Mouse (Mus musculus) embryonic facial prominence, embryonic 13.5 days (tissue): ENCODE data around the gene Fos. TPM values are rescaled to one million over a fixed set of nuclear protein-coding genes. Genes with fewer than 3 reads are reported as not detected.

Experiments
- ATAC-seq: fragments of 200-750 bp; cut with Nextera tagmentation; 2 replicates; pipeline ENCODE4 v1.8.0; 2017; ENCODE audit warnings: low read depth; ENCODE audit not compliant: insufficient number of reproducible peaks, insufficient read depth, low FRiP score, low TSS enrichment
- H3K27ac ChIP-seq: fragments of 300-500 bp; sonication (generic); 2 replicates; pipeline ENCODE4 v1.5.1; 2015; ENCODE audit warnings: moderate library complexity, mild to moderate bottlenecking, inconsistent platforms
- H3K27me3 ChIP-seq: fragments of 300-500 bp; sonication (generic); 2 replicates; pipeline ENCODE4 v1.6.1; 2015; ENCODE audit warnings: mild to moderate bottlenecking, inconsistent platforms
- H3K36me3 ChIP-seq: fragments of 300-500 bp; sonication (generic); 2 replicates; pipeline ENCODE4 v1.6.1; 2015; ENCODE audit warnings: mild to moderate bottlenecking, inconsistent platforms
- H3K4me1 ChIP-seq: fragments of 300-500 bp; sonication (generic); 2 replicates; pipeline ENCODE4 v1.6.1; 2015; ENCODE audit warnings: inconsistent platforms
- H3K4me2 ChIP-seq: fragments of 300-500 bp; sonication (generic); 2 replicates; pipeline ENCODE4 v1.6.1; 2015; ENCODE audit warnings: moderate library complexity, mild to moderate bottlenecking, inconsistent platforms
- H3K4me3 ChIP-seq: fragments of 300-500 bp; sonication (generic); 2 replicates; pipeline ENCODE4 v1.5.1; 2015; ENCODE audit warnings: mild to moderate bottlenecking, inconsistent platforms
- H3K9ac ChIP-seq: fragments of 300-500 bp; sonication (generic); 2 replicates; pipeline ENCODE4 v1.6.1; 2015; ENCODE audit warnings: mild to moderate bottlenecking, inconsistent platforms
- H3K9me3 ChIP-seq: fragments of 300-500 bp; sonication (generic); 2 replicates; pipeline ENCODE4 v1.6.1; 2016; ENCODE audit warnings: inconsistent platforms
- WGBS: fragments of 180-500 bp; shearing (Covaris S2); methylation state at CpG from one replicate; pipeline ENCODE4 v1.1.7; 2015; ENCODE audit warnings: mixed read lengths; 5-methylcytosine and 5-hydroxymethylcytosine counted together
- polyA plus RNA-seq: library from polyadenylated mRNA; unstranded; fragments of >200 nt; fragmentation: Nextera tagmentation; extraction: Ambion mirVana; gene quantifications from 2 replicates; pipeline ENCODE4 v1.2.1, GENCODE M21; 2015

The Fos gene
- polyA plus RNA-seq, 1 experiment from 2014 or later, result 7.3 TPM

GRCm38 (mm10) chr12:85444646-85445045 lies 29.0 kb upstream of the Fos start:
- no peaks in the 10 kb centered on the region for H3K27me3 ChIP-seq
- no peak overlapping the region for H3K4me2 ChIP-seq
- no peaks in the 10 kb centered on the region for H3K36me3 ChIP-seq
- no peak for ATAC-seq
- H3K27ac ChIP-seq, result no peak overlapping the region
- no peaks in the 10 kb centered on the region for H3K9me3 ChIP-seq
- WGBS, result 62% methylated on average over 6 of the region's 6 CpGs
- no peak overlapping the region for H3K9ac ChIP-seq
- H3K4me1 ChIP-seq, result peaks cover 21% of the 10 kb centered on the region
- H3K4me3 ChIP-seq, result no peak overlapping the region

DNA sequence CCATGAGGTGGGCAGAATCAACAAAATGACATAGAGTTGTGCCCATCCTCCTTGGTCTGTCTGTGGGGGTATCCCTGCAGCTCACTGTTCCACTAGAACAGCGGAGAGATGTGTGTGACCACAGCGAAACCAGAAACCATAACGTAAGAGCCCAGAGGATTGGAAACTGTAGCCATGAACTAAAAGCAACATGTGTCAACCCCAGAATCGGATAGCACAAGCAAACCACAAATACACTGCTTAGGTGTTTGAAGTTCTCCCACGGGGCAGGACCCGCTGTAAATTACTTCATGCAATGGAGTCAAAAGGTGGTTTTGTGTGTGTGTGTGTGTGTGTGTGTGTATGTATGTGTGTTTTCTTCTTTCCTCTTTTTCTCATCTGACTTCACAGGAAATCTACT lies 26.7 kb upstream of the Fos start:
- ATAC-seq, result no peak
- Histone ChIP-seq H3K9me3 (no peaks in the 10 kb centered on the region), H3K4me1 (peaks cover 28% of the 10 kb centered on the region)

DNA sequence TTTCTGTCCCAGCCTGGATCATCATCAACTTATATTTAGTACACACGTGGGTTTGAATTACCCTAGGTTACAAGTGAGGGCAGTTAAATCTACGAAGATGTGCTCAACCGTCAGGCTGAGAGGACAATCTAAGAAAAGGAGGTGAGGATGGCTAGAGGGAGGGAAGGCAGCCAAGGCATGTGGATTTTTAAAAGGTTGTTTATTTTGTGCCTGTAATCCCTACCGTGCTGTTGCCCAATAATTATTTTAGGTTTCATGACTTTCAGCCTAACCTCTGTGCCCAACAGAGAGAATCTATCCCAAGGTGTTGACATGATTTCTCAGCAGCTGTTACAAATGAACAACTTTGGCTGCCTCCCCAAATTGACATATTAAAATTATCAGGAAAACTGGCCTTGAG lies 26.2 kb upstream of the Fos start:
- no peak overlapping the region for H3K4me3 ChIP-seq
- H3K9ac ChIP-seq, result no peak overlapping the region
- H3K27ac ChIP-seq, result no peak overlapping the region
- ATAC-seq, result no peak
- H3K27me3 ChIP-seq, result no peaks in the 10 kb centered on the region
- no peak overlapping the region for H3K4me2 ChIP-seq
- peaks cover 32% of the 10 kb centered on the region for H3K4me1 ChIP-seq
- WGBS, result 55% methylated on average over 4 of the region's 4 CpGs
- no peaks in the 10 kb centered on the region for H3K36me3 ChIP-seq
- no peaks in the 10 kb centered on the region for H3K9me3 ChIP-seq

More for the DNA sequence above, 26.7 kb upstream of the Fos start:
- no peak overlapping the region for H3K9ac ChIP-seq
- WGBS, result 42% methylated on average over 6 of the region's 6 CpGs
- H3K4me2 ChIP-seq, result no peak overlapping the region
- no peaks in the 10 kb centered on the region for H3K27me3 ChIP-seq
- H3K36me3 ChIP-seq, result no peaks in the 10 kb centered on the region
- no peak overlapping the region for H3K4me3 ChIP-seq
- H3K27ac ChIP-seq, result no peak overlapping the region

- 91% methylated on average over 1 of the region's 1 CpGs for WGBS
- H3K4me3 ChIP-seq, result no peak overlapping the region
Measured at GRCm38 (mm10) chr12:85449478-85449877, 24.2 kb upstream of the Fos start.

DNA sequence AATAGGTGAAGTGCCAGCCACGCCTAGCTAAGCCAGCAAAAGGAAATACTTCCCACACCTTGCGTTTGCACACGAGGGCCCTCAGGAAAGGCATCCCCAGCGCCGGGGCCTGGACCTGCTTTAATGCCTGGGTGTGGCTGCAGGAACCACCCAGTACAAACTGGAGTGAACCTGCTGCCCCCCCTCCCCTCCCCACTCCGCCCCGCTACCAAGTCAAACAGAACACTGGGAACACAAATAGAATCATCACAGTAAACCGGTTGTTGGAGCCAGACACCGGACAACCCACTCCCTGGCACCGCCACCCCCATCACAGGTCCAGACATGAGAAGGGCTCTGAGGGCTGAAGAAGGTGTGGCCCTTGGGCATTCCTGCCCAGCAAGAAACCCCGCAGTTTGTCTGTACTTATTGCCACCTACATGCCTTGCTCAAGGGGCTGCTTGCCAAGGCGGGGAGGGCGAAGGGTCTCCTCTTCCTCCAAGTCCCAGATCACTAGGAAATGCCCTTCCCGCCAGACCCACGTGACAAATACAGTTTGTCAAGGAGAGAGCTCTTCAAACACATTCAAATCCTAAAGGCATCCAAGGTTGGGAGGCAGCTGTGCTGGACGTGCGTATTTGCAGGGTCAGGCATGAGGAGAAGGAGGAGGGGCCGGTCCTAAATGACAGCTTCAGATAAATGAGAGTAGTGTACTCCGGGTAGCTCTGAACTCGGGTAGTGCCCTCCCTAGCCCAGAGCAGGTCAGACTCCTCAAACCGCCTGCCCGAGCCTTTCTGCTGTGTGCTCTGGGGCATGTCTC lies 21.8 kb upstream of the Fos start:
- peak overlapping the region; percentile 60 for H3K27ac ChIP-seq
- 0 out of 2 replicates have a peak overlapping the region, but pooled peaks have one; percentile 22 for H3K9ac ChIP-seq
- no peaks in the 10 kb centered on the region for H3K9me3 ChIP-seq
- no peaks in the 10 kb centered on the region for H3K36me3 ChIP-seq
- peaks cover 46% of the 10 kb centered on the region for H3K4me1 ChIP-seq
- no peak overlapping the region for H3K4me3 ChIP-seq
- no peaks in the 10 kb centered on the region for H3K27me3 ChIP-seq
- H3K4me2 ChIP-seq, result peak overlapping the region; percentile 36
- 29% methylated on average over 22 of the region's 22 CpGs for whole genome bisulfite sequencing
- ATAC-seq, result no peak

More at GRCm38 (mm10) chr12:85449478-85449877, 24.2 kb upstream of the Fos start:
- Histone ChIP-seq H3K9me3 (no peaks in the 10 kb centered on the region), H3K36me3 (no peaks in the 10 kb centered on the region), H3K9ac (no peak overlapping the region), H3K4me2 (no peak overlapping the region), H3K27me3 (no peaks in the 10 kb centered on the region), H3K4me1 (peaks cover 38% of the 10 kb centered on the region), H3K27ac (no peak overlapping the region)
- no peak for ATAC-seq

GRCm38 (mm10) chr12:85455065-85456058 lies 18.3 kb upstream of the Fos start:
- WGBS, result under 1% methylated on average over 44 of the region's 44 CpGs

GRCm38 (mm10) chr12:85456276-85456675 lies 17.4 kb upstream of the Fos start:
- peak overlapping the region; percentile 82 for H3K4me2 ChIP-seq
- H3K36me3 ChIP-seq, result no peaks in the 10 kb centered on the region
- no peaks in the 10 kb centered on the region for H3K9me3 ChIP-seq
- no peaks in the 10 kb centered on the region for H3K27me3 ChIP-seq
- peak overlapping the region; percentile 96; the same call in 1 of the 2 replicates for H3K27ac ChIP-seq
- H3K4me1 ChIP-seq, result peaks cover 49% of the 10 kb centered on the region
- H3K4me3 ChIP-seq, result no peak overlapping the region
- no peak for ATAC-seq
- 38% methylated on average over 4 of the region's 4 CpGs for WGBS
- H3K9ac ChIP-seq, result 0 out of 2 replicates have a peak overlapping the region, but pooled peaks have one; percentile 66

More at GRCm38 (mm10) chr12:85455065-85456058, 18.3 kb upstream of the Fos start:
- peak overlapping the region; percentile 66 for H3K9ac ChIP-seq
- peak overlapping the region; percentile 46 for H3K4me3 ChIP-seq
- H3K4me1 ChIP-seq, result peaks cover 49% of the 10 kb centered on the region
- peak overlapping the region; percentile 96 for H3K27ac ChIP-seq
- no peaks in the 10 kb centered on the region for H3K27me3 ChIP-seq
- peak overlapping the region; percentile 82 for H3K4me2 ChIP-seq
- no peaks in the 10 kb centered on the region for H3K9me3 ChIP-seq
- peak; percentile 98 for ATAC-seq
- H3K36me3 ChIP-seq, result no peaks in the 10 kb centered on the region

DNA sequence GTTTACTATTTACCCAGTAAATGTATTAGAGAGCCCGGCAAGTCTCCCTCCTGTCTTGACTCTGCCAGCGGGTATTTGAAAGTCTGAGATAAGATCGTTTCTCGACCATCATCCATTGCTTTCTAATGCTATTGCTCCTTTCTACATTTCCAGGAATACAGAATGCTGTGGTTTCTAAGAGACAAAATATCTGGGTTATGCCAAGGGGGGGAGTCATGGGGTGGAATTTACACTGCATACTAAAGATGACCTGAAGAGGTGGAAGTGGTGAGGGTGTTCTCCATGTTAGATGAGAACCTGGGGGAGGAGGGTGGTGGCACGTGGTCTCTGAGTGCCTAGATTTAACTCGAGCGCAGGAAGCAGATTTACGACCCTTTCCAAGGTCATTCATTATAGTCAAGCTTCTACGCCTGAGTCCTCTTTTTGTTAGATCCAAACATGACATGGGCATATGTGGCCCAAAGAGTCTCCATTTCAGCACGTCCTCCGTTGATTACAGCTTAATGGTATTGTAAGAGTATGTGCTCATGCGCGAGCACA lies 16.7 kb upstream of the Fos start:
- whole genome bisulfite sequencing, result 70% methylated on average over 13 of the region's 13 CpGs
- peaks cover 48% of the 10 kb centered on the region for H3K4me1 ChIP-seq

DNA sequence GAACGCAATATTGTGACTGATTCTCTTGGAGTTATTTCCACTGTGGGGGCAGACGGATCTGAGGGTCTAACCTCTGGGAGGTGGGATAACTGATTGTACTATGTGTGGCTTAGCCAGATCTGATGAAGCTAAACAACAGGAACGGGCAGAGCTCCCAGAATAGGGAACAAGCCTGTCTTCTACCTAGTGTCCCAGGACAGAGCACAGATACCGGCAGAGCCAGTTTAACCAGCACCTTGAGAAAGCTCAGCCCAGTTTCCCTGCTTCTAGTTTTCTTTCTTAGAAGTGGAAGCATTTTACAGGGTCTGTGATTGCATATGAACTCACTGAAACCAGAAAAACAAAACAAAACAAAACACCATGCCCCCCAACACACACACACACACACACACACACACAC lies 13.9 kb upstream of the Fos start:
- H3K9me3 ChIP-seq, result no peaks in the 10 kb centered on the region
- H3K4me3 ChIP-seq, result no peak overlapping the region
- 65% methylated on average over 4 of the region's 4 CpGs for WGBS
- H3K9ac ChIP-seq, result no peak overlapping the region
- H3K27ac ChIP-seq, result peak overlapping the region; percentile 55; the same call in 1 of the 2 replicates
- H3K27me3 ChIP-seq, result no peaks in the 10 kb centered on the region
- H3K4me2 ChIP-seq, result no peak overlapping the region
- H3K4me1 ChIP-seq, result peaks cover 46% of the 10 kb centered on the region
- no peak for ATAC-seq
- no peaks in the 10 kb centered on the region for H3K36me3 ChIP-seq

More for the DNA sequence above, 16.7 kb upstream of the Fos start:
- H3K27me3 ChIP-seq, result no peaks in the 10 kb centered on the region
- no peaks in the 10 kb centered on the region for H3K9me3 ChIP-seq
- no peak for ATAC-seq
- H3K27ac ChIP-seq, result peak overlapping the region; percentile 96; the same call in 1 of the 2 replicates
- no peak overlapping the region for H3K4me3 ChIP-seq
- H3K4me2 ChIP-seq, result no peak overlapping the region
- H3K36me3 ChIP-seq, result no peaks in the 10 kb centered on the region
- no peak overlapping the region for H3K9ac ChIP-seq

DNA sequence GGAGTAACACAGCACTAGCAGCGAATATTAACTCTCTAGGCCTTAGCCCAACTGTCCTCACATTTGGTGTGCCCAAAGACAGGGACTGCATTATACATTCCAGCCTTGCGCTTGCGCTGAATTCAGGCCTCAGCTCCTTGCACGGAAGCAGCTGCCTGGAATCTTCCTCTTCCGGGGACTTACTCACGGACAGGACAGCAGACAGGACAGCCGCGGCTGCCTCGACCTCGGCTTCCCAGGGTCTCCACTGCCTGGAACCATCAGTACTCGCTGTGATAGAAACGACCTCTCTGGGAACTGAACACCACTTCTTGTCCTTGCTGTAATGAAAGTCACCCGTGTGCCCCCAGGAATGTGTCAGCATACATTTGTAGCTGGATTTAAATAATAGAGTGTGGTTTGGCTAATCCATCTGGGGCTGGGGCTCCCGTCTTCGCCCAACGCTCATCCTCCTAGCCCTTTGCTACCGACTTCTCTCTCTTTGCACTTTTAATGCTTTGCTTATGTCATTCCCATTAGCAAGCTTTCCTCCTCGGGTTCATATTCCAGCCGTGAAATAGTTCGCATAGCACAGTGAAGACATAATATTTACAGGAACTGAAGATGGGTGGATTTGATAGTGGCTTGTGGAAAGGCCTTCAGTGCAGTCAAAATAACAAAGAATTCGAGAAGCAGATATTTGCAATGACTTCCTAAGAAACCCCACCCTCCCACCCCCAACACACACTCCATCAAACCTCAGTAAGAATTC lies 11.6 kb upstream of the Fos start:
- Histone ChIP-seq H3K36me3 (no peaks in the 10 kb centered on the region), H3K27me3 (no peaks in the 10 kb centered on the region), H3K4me1 (peaks cover 28% of the 10 kb centered on the region), H3K4me2 (peak overlapping the region; percentile 28), H3K9me3 (no peaks in the 10 kb centered on the region), H3K4me3 (no peak overlapping the region), H3K9ac (peak overlapping the region; percentile 37; the same call in 1 of the 2 replicates), H3K27ac (peak overlapping the region; percentile 33; the same call in 1 of the 2 replicates)
- ATAC-seq, result no peak
- WGBS, result 30% methylated on average over 21 of the region's 21 CpGs
